Mouse (Mus musculus) CD4-positive naive resting alpha-beta T cell, adult 57 days (primary cell): ENCODE results near the gene Col9a2. TPM values are rescaled to one million over a fixed set of nuclear protein-coding genes. Genes with fewer than 3 reads are reported as not detected.

Experiments
- total RNA-seq: library from RNA; stranded (reverse); gene quantifications from one replicate; pipeline ENCODE4 v1.2.4, GENCODE M21; 2023

Col9a2 gene
- total RNA-seq = not detected

DNA sequence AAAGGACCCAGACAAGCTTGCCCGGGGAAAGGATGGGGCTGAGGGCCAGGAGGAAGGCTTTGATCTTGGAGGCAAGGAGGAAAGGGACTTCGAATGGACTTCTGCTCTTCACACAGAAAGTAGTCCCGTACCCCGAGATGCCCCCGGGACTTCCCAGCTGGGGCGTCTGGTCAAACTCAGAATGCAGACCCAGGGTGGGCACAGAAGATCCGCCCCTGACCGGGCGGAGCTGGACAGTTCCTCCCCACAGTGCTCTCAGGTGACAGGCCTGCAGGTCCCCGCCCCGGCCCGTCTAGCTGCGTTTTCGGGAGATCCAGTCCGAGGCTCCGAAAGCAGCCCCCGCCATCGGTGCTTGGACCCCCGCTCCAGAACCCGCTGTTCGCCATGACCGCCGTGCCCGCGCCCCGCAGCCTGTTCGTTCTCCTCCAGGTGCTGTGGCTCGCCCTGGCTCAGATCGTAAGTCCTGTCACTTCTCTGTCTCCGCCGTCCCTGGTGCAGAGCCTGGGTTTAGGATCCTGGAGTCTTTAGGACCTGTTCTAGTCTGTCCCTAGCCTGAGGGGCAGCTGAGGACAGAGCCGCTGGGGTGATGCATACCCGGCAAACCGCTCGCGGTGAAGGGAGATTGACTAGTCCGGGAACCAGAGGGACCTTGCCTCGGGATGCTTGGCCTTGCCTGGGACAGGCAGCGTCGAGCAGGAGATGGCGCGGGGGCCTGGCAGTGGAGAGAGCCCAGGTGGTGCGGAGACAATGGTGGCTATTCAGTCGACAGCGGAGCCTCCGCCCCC, at the start of gene Col9a2:
Gene Col9a2 (plus strand): TSS at position 55 of the 785 bp plus-strand sequence.

DNA sequence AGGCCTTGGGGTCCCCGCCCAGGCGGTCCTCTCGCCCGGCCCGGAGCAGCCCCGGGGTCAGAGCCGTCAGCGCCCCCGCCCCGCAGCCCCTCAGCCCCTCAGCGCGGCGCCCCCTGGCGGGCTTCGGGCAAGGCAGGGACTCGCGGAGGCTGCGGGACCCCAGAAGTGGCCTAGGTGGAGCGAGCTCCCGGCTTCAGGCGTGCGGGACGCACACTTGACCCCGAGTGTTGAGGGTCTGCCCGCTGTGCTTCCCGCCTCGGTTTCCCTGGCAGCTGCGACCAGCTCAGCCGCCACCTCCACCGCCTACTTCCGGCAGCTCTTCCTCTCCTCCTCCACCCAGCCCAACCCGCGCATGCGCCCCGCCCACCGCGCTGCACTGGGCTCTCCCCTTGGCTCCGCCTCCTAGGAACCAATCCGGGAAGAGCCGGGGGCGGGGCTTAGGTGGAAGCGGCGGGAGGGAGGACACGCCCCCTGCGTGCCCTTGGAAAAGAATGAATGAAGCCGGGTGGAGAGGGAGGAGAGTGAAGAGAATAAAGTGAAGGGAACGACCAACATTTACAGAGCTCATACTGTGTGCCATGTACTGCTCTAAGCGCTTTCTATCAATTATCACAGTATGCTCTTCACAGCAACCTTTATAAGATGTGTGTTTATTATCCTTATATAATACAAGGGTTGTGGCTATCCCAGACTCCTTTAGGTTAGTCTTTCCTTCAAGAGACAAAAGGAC, 22.1 kb upstream of the Col9a2 start, which contains the start of gene Smap2:
Gene Smap2 (minus strand): TSS at position 320 of the 730 bp plus-strand sequence.

DNA sequence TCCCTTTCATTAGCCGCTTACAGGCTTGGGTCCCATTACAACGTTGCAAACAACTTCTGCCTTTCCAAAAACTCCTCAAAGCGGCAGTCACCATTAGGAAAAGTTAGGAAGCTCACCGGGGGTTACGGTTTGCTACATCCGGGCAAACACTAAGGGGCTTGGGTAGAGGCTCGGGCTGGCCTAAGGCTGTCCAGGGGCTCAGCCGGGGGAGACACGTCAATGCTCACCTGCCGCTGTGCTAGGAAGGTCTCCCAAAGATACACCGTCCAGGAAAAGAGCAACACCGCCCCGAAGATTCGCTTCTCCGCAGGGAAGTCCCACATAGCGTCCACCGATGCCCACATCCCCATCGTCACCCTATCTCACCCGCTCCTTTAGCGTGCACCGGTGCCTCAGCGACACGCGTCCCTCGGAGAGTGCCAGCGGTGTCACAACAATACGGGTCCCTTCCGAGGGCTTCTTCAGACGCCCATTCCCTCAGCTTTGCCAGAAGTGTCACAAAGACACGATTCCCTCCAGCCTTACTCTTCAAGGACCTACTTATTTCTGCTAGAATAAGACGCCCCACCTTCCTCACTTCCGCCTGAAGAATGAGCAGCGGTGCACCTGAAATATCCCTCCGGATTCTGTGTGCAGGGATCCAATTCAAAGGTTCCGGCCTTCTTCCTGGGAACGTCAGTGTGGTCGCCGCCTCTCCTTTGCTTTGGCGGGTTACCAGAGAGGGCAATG, 58.6 kb downstream of the Col9a2 start, which contains the start of gene Zmpste24:
Gene Zmpste24 (minus strand): TSS at position 592 of the 729 bp plus-strand sequence.

Other genes starting within 250 kb of the Col9a2 start
- gene Nfyc, start 207.8 kb upstream of the Col9a2 start, total RNA-seq = 107 TPM
- gene Rims3, start 184.6 kb upstream of the Col9a2 start, total RNA-seq = 3.8 TPM
- 9.3 TPM for gene Exo5, start 114.4 kb upstream of the Col9a2 start, total RNA-seq
- gene Zfp69, start 87.7 kb upstream of the Col9a2 start, total RNA-seq = 5.3 TPM
- gene Smap2, start 22.1 kb upstream of the Col9a2 start, total RNA-seq = 160 TPM
- 27.5 TPM for gene Zmpste24, start 58.9 kb downstream of the Col9a2 start, total RNA-seq
- not detected for gene Tmco2, start 69.8 kb downstream of the Col9a2 start, total RNA-seq
- 67.4 TPM for gene Rlf, start 175.7 kb downstream of the Col9a2 start, total RNA-seq